31 mouse cellular contexts compared by ENCODE assay signal in the genomic region with DNA sequence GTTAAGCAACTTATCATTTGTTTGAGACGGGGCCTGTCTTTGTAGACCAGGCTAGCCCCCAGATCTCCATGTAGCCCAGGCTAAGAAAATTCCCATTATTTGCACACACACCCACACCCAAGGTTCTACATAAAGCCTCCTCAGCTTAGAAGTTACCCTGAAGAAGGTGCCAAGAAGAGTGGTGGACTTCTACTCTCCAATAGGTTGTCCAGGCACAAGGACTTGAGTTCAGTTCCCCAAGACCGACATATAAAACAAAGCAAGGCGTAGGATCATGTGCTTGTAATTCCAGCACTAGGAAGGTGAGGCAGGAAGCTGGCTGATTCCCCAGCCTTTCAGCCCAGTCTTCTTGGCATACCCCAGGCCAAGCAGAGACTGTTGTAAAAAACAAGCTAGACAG. TPM values are rescaled to one million over a fixed set of nuclear protein-coding genes. Genes with fewer than 3 reads are reported as not detected.
DNase-seq lines count a peak whose midpoint lies in the region; ATAC-seq and TF ChIP-seq lines count a peak whose summit lies in the region.
"Had no signal": no experiment of that assay in that cellular context is flagged by ENCODE, and none has a peak within 500 bp of the region (broad histone marks: within the 10 kb centered on the region; RNA-seq: fewer than 3 reads in every experiment).

No protein-coding gene starts in this region.

- peaks cover 41% of the 10 kb centered on the region for H3K36me3 ChIP-seq in heart, embryonic 13.5 days
- no peaks in the 10 kb centered on the region for H3K36me3 ChIP-seq in intestine, embryonic 15.5 days
- H3K36me3 ChIP-seq in intestine, embryonic 16.5 days (ENCODE audit: control insufficient read depth, insufficient read depth, low read length): no peaks in the 10 kb centered on the region
- no peaks in the 10 kb centered on the region for H3K36me3 ChIP-seq in lung, embryonic 16.5 days (ENCODE audit: control insufficient read depth, insufficient read depth, low read length)
- H3K36me3 ChIP-seq: forebrain, embryonic 10.5 days; forebrain, embryonic 15.5 days; liver, embryonic 15.5 days; midbrain, embryonic 12.5 days; neural tube, embryonic 12.5 days had no signal

- H3K4me3 ChIP-seq in gastrocnemius, adult 2 months: no peak overlapping the region
- no peak overlapping the region for H3K4me3 ChIP-seq in heart, embryonic 13.5 days
- H3K4me3 ChIP-seq in intestine, embryonic 15.5 days (replicated peaks): no peak overlapping the region
- H3K4me3 ChIP-seq in intestine, embryonic 16.5 days (ENCODE audit: low read length): no peak overlapping the region
- H3K4me3 ChIP-seq in lung, embryonic 16.5 days (ENCODE audit: low read length): no peak overlapping the region
- H3K4me3 ChIP-seq: embryonic facial prominence, embryonic 13.5 days; forebrain, embryonic 10.5 days; forebrain, embryonic 15.5 days; layer of hippocampus, adult 2 months; left cerebral cortex, adult 2 months; limb, embryonic 12.5 days; liver, embryonic 15.5 days; megakaryocyte, embryonic 14.5 days; midbrain, embryonic 12.5 days; myocyte; neural tube, embryonic 12.5 days had no signal

- no peak for DNase-seq in gastrocnemius, adult 2 months
- no peak for DNase-seq in gastrocnemius, postnatal 4 days (ENCODE audit: low spot score in 2 of 2)
- DNase-seq in heart, postnatal 10 days: no peak
- DNase-seq in lung, postnatal 4 days: no peak
- DNase-seq: adrenal gland, postnatal 36 days; cerebellum, adult 18-20 months; cerebellum, postnatal 10 days; gastrocnemius, postnatal 36 days; kidney, adult 8-10 months; kidney, postnatal 36 days; right cerebral cortex, adult 18-20 months; spleen, adult 18-20 months; thymus, adult 2 months; thymus, postnatal 36 days had no signal

- H3K9ac ChIP-seq in heart, embryonic 13.5 days: no peak overlapping the region
- no peak overlapping the region for H3K9ac ChIP-seq in intestine, embryonic 15.5 days
- no peak overlapping the region for H3K9ac ChIP-seq in intestine, embryonic 16.5 days (ENCODE audit: low read depth, low read length)
- no peak overlapping the region for H3K9ac ChIP-seq in lung, embryonic 16.5 days (ENCODE audit: low read length)
- H3K9ac ChIP-seq: embryonic facial prominence, embryonic 13.5 days; forebrain, embryonic 15.5 days; limb, embryonic 12.5 days; liver, embryonic 15.5 days; midbrain, embryonic 12.5 days; neural tube, embryonic 12.5 days had no signal

- no peaks in the 10 kb centered on the region for H3K27me3 ChIP-seq in heart, embryonic 13.5 days (replicated peaks)
- no peaks in the 10 kb centered on the region for H3K27me3 ChIP-seq in intestine, embryonic 15.5 days (replicated peaks)
- H3K27me3 ChIP-seq in intestine, embryonic 16.5 days (replicated peaks; ENCODE audit: control insufficient read depth, insufficient read depth, low read length): no peaks in the 10 kb centered on the region
- no peaks in the 10 kb centered on the region for H3K27me3 ChIP-seq in lung, embryonic 16.5 days (ENCODE audit: control insufficient read depth, insufficient read depth, low read depth, low read length)
- H3K27me3 ChIP-seq: CH12.LX; embryonic facial prominence, embryonic 13.5 days; forebrain, embryonic 15.5 days; limb, embryonic 12.5 days; liver, embryonic 15.5 days; neural tube, embryonic 12.5 days had no signal

- H3K27ac ChIP-seq in gastrocnemius, adult 2 months: 0 out of 2 replicates have a peak overlapping the region, but pooled peaks have one; percentile 8
- H3K27ac ChIP-seq in heart, embryonic 13.5 days (replicated peaks): peak overlapping the region; percentile 99
- 0 out of 2 replicates have a peak overlapping the region, but pooled peaks have one; percentile 48 for H3K27ac ChIP-seq in intestine, embryonic 15.5 days
- no peak overlapping the region; the same call in 1 of the 2 replicates for H3K27ac ChIP-seq in intestine, embryonic 16.5 days (ENCODE audit: low read length)
- peak overlapping the region; percentile 75 for H3K27ac ChIP-seq in lung, embryonic 16.5 days (ENCODE audit: low read length)
- H3K27ac ChIP-seq: forebrain, embryonic 10.5 days; forebrain, embryonic 15.5 days; layer of hippocampus, adult 2 months; left cerebral cortex, adult 2 months; limb, embryonic 12.5 days; liver, embryonic 15.5 days; midbrain, embryonic 12.5 days; neural tube, embryonic 12.5 days had no signal

- H3K4me1 ChIP-seq in heart, embryonic 13.5 days: peaks cover 77% of the 10 kb centered on the region
- peaks cover 34% of the 10 kb centered on the region for H3K4me1 ChIP-seq in intestine, embryonic 15.5 days (replicated peaks)
- H3K4me1 ChIP-seq in intestine, embryonic 16.5 days (ENCODE audit: control insufficient read depth, insufficient read depth, low read length): peaks cover 42% of the 10 kb centered on the region
- peaks cover 18% of the 10 kb centered on the region for H3K4me1 ChIP-seq in lung, embryonic 16.5 days (replicated peaks; ENCODE audit: control insufficient read depth, insufficient read depth, low read length)
- H3K4me1 ChIP-seq: midbrain, embryonic 12.5 days; neural tube, embryonic 12.5 days had no signal

- WGBS in heart, embryonic 13.5 days: 80% methylated on average over 3 of the region's 3 CpGs
- 85% methylated on average over 3 of the region's 3 CpGs for WGBS in intestine, embryonic 15.5 days
- 91% methylated on average over 3 of the region's 3 CpGs for WGBS in intestine, embryonic 16.5 days
- WGBS in lung, embryonic 16.5 days: 76% methylated on average over 3 of the region's 3 CpGs

- intact Hi-C loops in gastrocnemius, adult 2 months (cut with DNase I): no loop called here
- intact Hi-C loops in heart, postnatal 10 days (cut with DNase I): no loop called here

- TF ChIP-seq CTCF in gastrocnemius, adult 2 months (IDR thresholded peaks at IDR 0.05): no peak

- H3K4me2 ChIP-seq in heart, embryonic 13.5 days: no peak overlapping the region
- no peak overlapping the region for H3K4me2 ChIP-seq in intestine, embryonic 15.5 days (replicated peaks)
- no peak overlapping the region for H3K4me2 ChIP-seq in intestine, embryonic 16.5 days (ENCODE audit: low read depth, low read length)
- H3K4me2 ChIP-seq in lung, embryonic 16.5 days (ENCODE audit: low read depth, low read length): no peak overlapping the region
- H3K4me2 ChIP-seq: embryonic facial prominence, embryonic 13.5 days; forebrain, embryonic 15.5 days; limb, embryonic 12.5 days; liver, embryonic 15.5 days; midbrain, embryonic 12.5 days; neural tube, embryonic 12.5 days had no signal

- no peak for ATAC-seq in heart, embryonic 13.5 days (ENCODE audit: extremely low read depth, insufficient number of reproducible peaks, low FRiP score, low TSS enrichment)
- no peak for ATAC-seq in intestine, embryonic 15.5 days
- ATAC-seq in intestine, embryonic 16.5 days: no peak
- no peak for ATAC-seq in lung, embryonic 16.5 days (ENCODE audit: low read depth)
- ATAC-seq: activated CD4-positive, CD25-positive, alpha-beta regulatory T cell, adult 4 months; forebrain, embryonic 15.5 days had no signal

- H3K9me3 ChIP-seq in heart, embryonic 13.5 days: no peaks in the 10 kb centered on the region
- H3K9me3 ChIP-seq in intestine, embryonic 15.5 days: no peaks in the 10 kb centered on the region
- no peaks in the 10 kb centered on the region for H3K9me3 ChIP-seq in intestine, embryonic 16.5 days (ENCODE audit: control insufficient read depth, low read length)
- no peaks in the 10 kb centered on the region for H3K9me3 ChIP-seq in lung, embryonic 16.5 days (ENCODE audit: control insufficient read depth, low read length)
- H3K9me3 ChIP-seq: embryonic facial prominence, embryonic 13.5 days; forebrain, embryonic 10.5 days; forebrain, embryonic 15.5 days; limb, embryonic 12.5 days; liver, embryonic 15.5 days; megakaryocyte, embryonic 14.5 days; midbrain, embryonic 12.5 days; neural tube, embryonic 12.5 days had no signal

RNA-seq across cellular contexts. Expression of a gene that starts 29.1 kb away (rescaled TPM):
- total RNA-seq in gastrocnemius, adult 2 months (2021): 10 to 100 TPM; 36.9 to 46.7 TPM
- 100 to 1,000 TPM; 178 to 206 TPM for total RNA-seq in gastrocnemius, postnatal 4 days (2021)
- polyA plus RNA-seq in heart, embryonic 13.5 days (2015; fragmentation: Nextera tagmentation; extraction: Ambion mirVana): 142 and 143 TPM in 2 replicates
- total RNA-seq in heart, postnatal 10 days (2021): 100 to 1,000 TPM; 180 to 214 TPM
- polyA plus RNA-seq in intestine, embryonic 15.5 days (2015; fragmentation: Nextera tagmentation; extraction: Ambion mirVana): 37.5 and 38.9 TPM in 2 replicates
- polyA plus RNA-seq in intestine, embryonic 16.5 days (2015; fragmentation: Nextera tagmentation; extraction: Ambion mirVana): 26.6 and 36.2 TPM in 2 replicates
- polyA plus RNA-seq in lung, embryonic 16.5 days (2015; fragmentation: Nextera tagmentation; extraction: Ambion mirVana): 59.0 and 64.4 TPM in 2 replicates
